9 mouse cellular contexts compared by ENCODE assay signal in genomic region chr1:187137426-187137825, GRCm38 (mm10).
DNase-seq lines count a peak whose midpoint lies in the region; ATAC-seq and TF ChIP-seq lines count a peak whose summit lies in the region.
"Had no signal": no experiment of that assay in that cellular context is flagged by ENCODE, and none has a peak within 500 bp of the region (broad histone marks: within the 10 kb centered on the region; RNA-seq: fewer than 3 reads in every experiment).

No protein-coding gene starts in this region.

- no peak overlapping the region for H3K27ac ChIP-seq in gastrocnemius, adult 2 months
- no peak overlapping the region for H3K27ac ChIP-seq in MEL (ENCODE audit: control insufficient read depth, low read depth, low read length)
- no peak overlapping the region for H3K27ac ChIP-seq in lung, embryonic 14.5 days (ENCODE audit: low read depth)

- peak; percentile 83 for TF ChIP-seq RAD21 in MEL (IDR thresholded peaks at IDR 0.05; ENCODE audit: low read depth, low read length)

- no peak overlapping the region for H3K4me3 ChIP-seq in gastrocnemius, adult 2 months
- no peak overlapping the region for H3K4me3 ChIP-seq in MEL (ENCODE audit: control insufficient read depth in 1 of 2, insufficient read depth in 1 of 2, low read depth in 2 of 2, low read length in 2 of 2)
- no peak overlapping the region for H3K4me3 ChIP-seq in lung, embryonic 14.5 days (ENCODE audit: low read depth, low read length)

- no peak overlapping the region for H3K4me2 ChIP-seq in lung, embryonic 14.5 days

- H3K79me2 ChIP-seq in MEL (ENCODE audit: control insufficient read depth, insufficient read depth, low read length, poor library complexity), result no peaks in the 10 kb centered on the region

- peak; percentile 81 for TF ChIP-seq CTCF in gastrocnemius, adult 2 months (IDR thresholded peaks at IDR 0.05)
- TF ChIP-seq CTCF in MEL (IDR thresholded peaks at IDR 0.05 in 2 of 3, conservative IDR thresholded peaks at IDR 0.05 in 1 of 3; ENCODE audit: control insufficient read depth in 1 of 3, insufficient read depth in 1 of 3, low read depth in 2 of 3, low read length in 3 of 3, poor library complexity in 1 of 3, severe bottlenecking in 1 of 3), result peak; percentile 33 to 78 (median 50)
- TF ChIP-seq CTCF in lung, embryonic 14.5 days (IDR thresholded peaks at IDR 0.05; ENCODE audit: low read depth), result peak; percentile 82

- intact Hi-C loops in gastrocnemius, adult 2 months (cut with DNase I), result no loop called here

- no peak overlapping the region for H3K9ac ChIP-seq in MEL (ENCODE audit: control insufficient read depth, low read depth, low read length, poor library complexity, severe bottlenecking)
- no peak overlapping the region for H3K9ac ChIP-seq in lung, embryonic 14.5 days

- WGBS in lung, embryonic 14.5 days, result 28% methylated on average over 6 of the region's 6 CpGs

- ATAC-seq in lung, embryonic 14.5 days (ENCODE audit: insufficient read depth), result no peak

- TF ChIP-seq POLR2A in MEL (IDR thresholded peaks at IDR 0.05; ENCODE audit: control insufficient read depth in 1 of 2, insufficient read depth in 1 of 2, low read depth in 1 of 2, low read length in 2 of 2, poor library complexity in 1 of 2), result no peak

- DNase-seq in gastrocnemius, adult 2 months, result peak; percentile 34
- no peak for DNase-seq in gastrocnemius, adult 8-10 months (ENCODE audit: low spot score in 2 of 2)
- DNase-seq in MEL (ENCODE audit: low read depth, low spot score), result peak; percentile 59
- peak; percentile 52 to 54 for DNase-seq in cerebellum, adult 18-20 months
- peak; percentile 49 to 86 for DNase-seq in frontal cortex, adult 2 months (ENCODE audit: extremely low spot score in 1 of 2, low spot score in 1 of 2)
- peak; percentile 66 for DNase-seq in kidney, postnatal 14 days
- peak; percentile 87 for DNase-seq in lung, embryonic 14.5 days
- DNase-seq in skeletal muscle tissue, adult 2 months (ENCODE audit: low read depth, low spot score), result peak; percentile 2

- no peaks in the 10 kb centered on the region for H3K27me3 ChIP-seq in MEL (ENCODE audit: control insufficient read depth in 1 of 2, insufficient read depth in 2 of 2, low read length in 2 of 2)
- no peaks in the 10 kb centered on the region for H3K27me3 ChIP-seq in lung, embryonic 14.5 days (ENCODE audit: insufficient read depth, low read length)

- no peaks in the 10 kb centered on the region for H3K9me3 ChIP-seq in MEL (replicated peaks; ENCODE audit: insufficient read depth, low read length)
- H3K9me3 ChIP-seq in lung, embryonic 14.5 days (ENCODE audit: low read depth, low read length), result no peaks in the 10 kb centered on the region

- TF ChIP-seq EP300 in MEL (IDR thresholded peaks at IDR 0.05; ENCODE audit: low read depth in 1 of 2, low read length in 2 of 2), result no peak

- no peaks in the 10 kb centered on the region for H3K4me1 ChIP-seq in MEL (ENCODE audit: control insufficient read depth in 1 of 2, insufficient read depth in 2 of 2, low read length in 2 of 2)
- H3K4me1 ChIP-seq in lung, embryonic 14.5 days (ENCODE audit: insufficient read depth), result no peaks in the 10 kb centered on the region

- H3K36me3 ChIP-seq in MEL (ENCODE audit: control insufficient read depth in 1 of 2, insufficient read depth in 2 of 2, low read length in 2 of 2), result no peaks in the 10 kb centered on the region
- H3K36me3 ChIP-seq in lung, embryonic 14.5 days (ENCODE audit: insufficient read depth), result no peaks in the 10 kb centered on the region
- H3K36me3 ChIP-seq: G1E had no signal

TF ChIP-seq in MEL, 35 proteins besides CTCF, POLR2A, EP300 and RAD21:
- TF ChIP-seq SMC3 (IDR thresholded peaks at IDR 0.05; ENCODE audit: low read depth, low read length) (peak; percentile 88), USF1 (IDR thresholded peaks at IDR 0.05; ENCODE audit: low read depth, low read length) (no peak), ZC3H11A (IDR thresholded peaks at IDR 0.05; ENCODE audit: low read depth, low read length) (peak; percentile 69), RCOR1 (IDR thresholded peaks at IDR 0.05; ENCODE audit: low read depth, low read length) (no peak)

Comparison
In these comparisons a context has a peak if more than half of its experiments do, and no peak if none do; other contexts are left out.
1. DNase-seq: peak in gastrocnemius, adult 2 months (single experiment), MEL (single experiment), cerebellum, adult 18-20 months (2 of 2), frontal cortex, adult 2 months (2 of 2), kidney, postnatal 14 days (single experiment), lung, embryonic 14.5 days (single experiment) and skeletal muscle tissue, adult 2 months (single experiment); none in gastrocnemius, adult 8-10 months (0 of 2).
2. Peak in every context shown above with its lines, with median percentiles within 50 percentile points of each other: CTCF ChIP-seq.